In genomic region chr2:11320241-11320640, GRCm38 (mm10) we compare ENCODE assay signal across 7 mouse cellular contexts.
DNase-seq lines count a peak whose midpoint lies in the region; ATAC-seq lines count a peak whose summit lies in the region.

No protein-coding gene starts in this region.

- no peaks in the 10 kb centered on the region for H3K27me3 ChIP-seq in kidney, embryonic 15.5 days

- no peaks in the 10 kb centered on the region for H3K4me1 ChIP-seq in kidney, embryonic 15.5 days

- no peak for ATAC-seq in kidney, embryonic 15.5 days (replicated peaks; ENCODE audit: low FRiP score)
- ATAC-seq in megakaryocyte progenitor cell, adult 5-6 weeks (replicated peaks; ENCODE audit: poor library complexity) = peak; percentile 85

- no peak overlapping the region for H3K4me2 ChIP-seq in kidney, embryonic 15.5 days

- H3K9ac ChIP-seq in kidney, embryonic 15.5 days = no peak overlapping the region

- peak; percentile 15 for DNase-seq in kidney, adult 18-20 months
- DNase-seq in CD4-positive, CD25-positive, alpha-beta regulatory T cell, adult 2 months (ENCODE audit: low read depth, low spot score) = peak; percentile 90
- DNase-seq in R1 (ENCODE audit: low read depth, low spot score) = peak; percentile 62
- peak; percentile 86 for DNase-seq in induced T-regulatory cell, adult 2 months (ENCODE audit: low read depth)
- no peak for DNase-seq in gastrocnemius, postnatal 4 days (ENCODE audit: low spot score in 2 of 2)

- no peak overlapping the region for H3K27ac ChIP-seq in kidney, embryonic 15.5 days

- no peak overlapping the region for H3K4me3 ChIP-seq in kidney, embryonic 15.5 days (replicated peaks)

- WGBS in kidney, embryonic 15.5 days = 33% methylated on average over 10 of the region's 10 CpGs

- no peaks in the 10 kb centered on the region for H3K9me3 ChIP-seq in kidney, embryonic 15.5 days (replicated peaks)

- H3K36me3 ChIP-seq in kidney, embryonic 15.5 days = no peaks in the 10 kb centered on the region

Comparison
In these comparisons a context has a peak if more than half of its experiments do, and no peak if none do; other contexts are left out.
1. DNase-seq: peak in kidney, adult 18-20 months (single experiment), CD4-positive, CD25-positive, alpha-beta regulatory T cell, adult 2 months (single experiment), R1 (single experiment) and induced T-regulatory cell, adult 2 months (single experiment); none in gastrocnemius, postnatal 4 days (0 of 2).